Mouse (Mus musculus) forebrain, embryonic 12.5 days (tissue): ENCODE measurements at regions not wholly inside any gene's neighbourhood (a gene's known extent, or its start where the extent isn't known, plus 50 kb on each side); places are given as distances from the start of the nearest gene placed in this dataset.

Experiments
- ATAC-seq: fragments of 200-750 bp; cut with Nextera tagmentation; 2 replicates; pipeline ENCODE4 v1.8.0; 2017; ENCODE audit warnings: moderate TSS enrichment; ENCODE audit not compliant: low FRiP score
- H3K27ac ChIP-seq: fragments of 300-500 bp; sonication (generic); 2 replicates; pipeline ENCODE4 v1.5.1; 2016; ENCODE audit warnings: mild to moderate bottlenecking
- H3K27me3 ChIP-seq: fragments of 300-500 bp; sonication (generic); 2 replicates; pipeline ENCODE4 v1.6.1; 2016; ENCODE audit warnings: mild to moderate bottlenecking
- H3K36me3 ChIP-seq: fragments of 300-500 bp; sonication (generic); replicated peaks from 2 replicates; pipeline ENCODE4 v1.6.1; 2016; ENCODE audit warnings: mild to moderate bottlenecking
- H3K4me1 ChIP-seq: fragments of 300-500 bp; sonication (generic); 2 replicates; pipeline ENCODE4 v1.6.1; 2016
- H3K4me2 ChIP-seq: fragments of 300-500 bp; sonication (generic); 2 replicates; pipeline ENCODE4 v1.6.1; 2016; ENCODE audit warnings: mild to moderate bottlenecking, moderate library complexity
- H3K4me3 ChIP-seq: fragments of 300-500 bp; sonication (generic); replicated peaks from 2 replicates; pipeline ENCODE4 v1.5.1; 2016; ENCODE audit warnings: mild to moderate bottlenecking
- H3K9ac ChIP-seq: fragments of 300-500 bp; sonication (generic); 2 replicates; pipeline ENCODE4 v1.6.1; 2016; ENCODE audit warnings: mild to moderate bottlenecking
- H3K9me3 ChIP-seq: fragments of 300-500 bp; sonication (generic); 2 replicates; pipeline ENCODE4 v1.6.1; 2016
- WGBS: fragments of 180-500 bp; shearing (Covaris S2); methylation state at CpG from one replicate; pipeline ENCODE4 v1.1.7; 2016; 5-methylcytosine and 5-hydroxymethylcytosine counted together

- no peaks in the 10 kb centered on the region for H3K36me3 ChIP-seq
- H3K27me3 ChIP-seq, result no peaks in the 10 kb centered on the region
- no peak overlapping the region for H3K9ac ChIP-seq
- H3K4me3 ChIP-seq, result no peak overlapping the region
- WGBS, result 94% methylated on average over 10 of the region's 10 CpGs
- 0 out of 2 replicates have a peak, but pooled peaks cover 3% of the 10 kb centered on the region for H3K9me3 ChIP-seq
- no peak for ATAC-seq
- no peak overlapping the region for H3K27ac ChIP-seq
- peaks cover 3% of the 10 kb centered on the region; the same call in 1 of the 2 replicates for H3K4me1 ChIP-seq
- H3K4me2 ChIP-seq, result no peak overlapping the region
Measured at GRCm38 (mm10) chr3:53729131-53729530, 72.0 kb upstream of the Frem2 start.

- Histone ChIP-seq H3K4me1 (peaks cover 3% of the 10 kb centered on the region; the same call in 1 of the 2 replicates), H3K27ac (no peak overlapping the region), H3K4me2 (no peak overlapping the region), H3K9me3 (0 out of 2 replicates have a peak, but pooled peaks cover 3% of the 10 kb centered on the region), H3K27me3 (no peaks in the 10 kb centered on the region), H3K4me3 (no peak overlapping the region), H3K9ac (no peak overlapping the region), H3K36me3 (no peaks in the 10 kb centered on the region)
- WGBS, result 87% methylated on average over 1 of the region's 1 CpGs
- no peak for ATAC-seq
Measured at GRCm38 (mm10) chr3:53727737-53728136, 70.6 kb upstream of the Frem2 start.

DNA sequence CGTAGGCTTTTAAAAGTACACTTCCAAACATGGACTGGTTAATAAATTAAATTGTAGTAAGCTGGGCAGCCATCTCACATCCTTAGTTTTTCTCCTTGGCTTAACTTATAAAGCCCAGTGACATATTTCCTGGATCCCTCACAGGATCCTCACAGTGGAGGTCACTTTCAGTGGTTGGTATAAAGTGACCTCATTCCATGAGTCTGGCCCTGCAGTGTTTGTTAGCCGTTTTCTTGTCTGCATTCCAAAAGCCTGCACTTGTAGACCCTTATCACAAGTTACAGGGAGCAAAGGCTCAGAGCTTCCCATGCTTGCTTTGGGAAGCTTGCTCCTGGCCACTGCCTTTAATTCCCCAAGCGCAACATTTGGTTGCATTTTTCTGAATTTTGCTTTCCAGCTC is 49.9 kb upstream of the Frem2 start:
- Histone ChIP-seq H3K9ac (no peak overlapping the region), H3K27ac (no peak overlapping the region), H3K4me1 (peaks cover 7% of the 10 kb centered on the region; the same call in 1 of the 2 replicates), H3K4me3 (no peak overlapping the region), H3K4me2 (no peak overlapping the region), H3K9me3 (no peaks in the 10 kb centered on the region), H3K27me3 (no peaks in the 10 kb centered on the region), H3K36me3 (no peaks in the 10 kb centered on the region)
- ATAC-seq, result no peak
- 82% methylated on average over 3 of the region's 3 CpGs for WGBS
